Comparison of ENCODE assay signal across 9 mouse cellular contexts in genomic region chr5:37874784-37875281, GRCm38 (mm10). TPM values are rescaled to one million over a fixed set of nuclear protein-coding genes. Genes with fewer than 3 reads are reported as not detected.
A peak's percentile ranks its signal among the peaks of the same experiment; 100 is the strongest.
DNase-seq lines count a peak whose midpoint lies in the region; ATAC-seq lines count a peak whose summit lies in the region.
"Had no signal": no experiment of that assay in that cellular context is flagged by ENCODE, and none has a peak within 500 bp of the region (broad histone marks: within the 10 kb centered on the region; RNA-seq: fewer than 3 reads in every experiment).

No protein-coding gene starts in this region.

- no peaks in the 10 kb centered on the region for H3K4me1 ChIP-seq in kidney, embryonic 14.5 days (ENCODE audit: control insufficient read depth, insufficient read depth, low read length)
- no peaks in the 10 kb centered on the region for H3K4me1 ChIP-seq in forebrain, embryonic 12.5 days
- H3K4me1 ChIP-seq: forebrain, embryonic 13.5 days had no signal

- no peaks in the 10 kb centered on the region for H3K36me3 ChIP-seq in kidney, embryonic 14.5 days (ENCODE audit: control insufficient read depth, insufficient read depth, low read length)
- no peaks in the 10 kb centered on the region for H3K36me3 ChIP-seq in forebrain, embryonic 12.5 days (replicated peaks)

- H3K27me3 ChIP-seq in kidney, embryonic 14.5 days (ENCODE audit: control insufficient read depth, insufficient read depth, low read length) = no peaks in the 10 kb centered on the region
- peaks cover 27% of the 10 kb centered on the region; the same call in 1 of the 2 replicates for H3K27me3 ChIP-seq in forebrain, embryonic 12.5 days

- no peak overlapping the region for H3K9ac ChIP-seq in kidney, embryonic 14.5 days (ENCODE audit: low read depth, low read length)
- no peak overlapping the region for H3K9ac ChIP-seq in forebrain, embryonic 12.5 days
- H3K9ac ChIP-seq: forebrain, embryonic 13.5 days had no signal

- H3K4me3 ChIP-seq in kidney, embryonic 14.5 days (ENCODE audit: low read length) = no peak overlapping the region
- no peak overlapping the region for H3K4me3 ChIP-seq in forebrain, embryonic 12.5 days (replicated peaks)
- H3K4me3 ChIP-seq: forebrain, embryonic 13.5 days had no signal

- H3K4me2 ChIP-seq in kidney, embryonic 14.5 days (replicated peaks; ENCODE audit: low read depth, low read length) = no peak overlapping the region
- H3K4me2 ChIP-seq in forebrain, embryonic 12.5 days = no peak overlapping the region
- H3K4me2 ChIP-seq: forebrain, embryonic 13.5 days had no signal

- WGBS in kidney, embryonic 14.5 days = 82% methylated on average over 6 of the region's 6 CpGs
- 79% methylated on average over 6 of the region's 6 CpGs for WGBS in forebrain, embryonic 12.5 days

- intact Hi-C loops in heart, postnatal 10 days (cut with DNase I) = no loop called here

- no peak overlapping the region for H3K27ac ChIP-seq in kidney, embryonic 14.5 days (ENCODE audit: low read depth, low read length)
- H3K27ac ChIP-seq in forebrain, embryonic 12.5 days = no peak overlapping the region
- H3K27ac ChIP-seq: forebrain, embryonic 13.5 days had no signal

- H3K9me3 ChIP-seq in kidney, embryonic 14.5 days (ENCODE audit: control insufficient read depth, low read length) = no peaks in the 10 kb centered on the region
- no peaks in the 10 kb centered on the region for H3K9me3 ChIP-seq in forebrain, embryonic 12.5 days
- H3K9me3 ChIP-seq: forebrain, embryonic 13.5 days had no signal

- peak; percentile 80 for DNase-seq in kidney, adult 18-20 months
- peak; percentile 38 for DNase-seq in Muller cell, postnatal 12 days (ENCODE audit: inconsistent ontology term)
- DNase-seq in heart, postnatal 10 days = peak; percentile 35 to 59
- DNase-seq in kidney, postnatal 36 days = peak; percentile 90 to 93
- no peak for DNase-seq in thymus, postnatal 14 days

- ATAC-seq in kidney, embryonic 14.5 days (ENCODE audit: low FRiP score, low TSS enrichment) = no peak
- no peak for ATAC-seq in frontal cortex, adult (ENCODE audit: low TSS enrichment)
- ATAC-seq in forebrain, embryonic 12.5 days (ENCODE audit: low FRiP score) = no peak
- ATAC-seq: forebrain, embryonic 13.5 days had no signal

RNA-seq across cellular contexts. Expression of gene Msx1, which starts 50.5 kb away (rescaled TPM):
- polyA plus RNA-seq in kidney, embryonic 14.5 days (2014; fragmentation: Nextera tagmentation; extraction: Ambion mirVana) = 2.6 and 3.1 TPM in 2 replicates
- total RNA-seq in heart, postnatal 10 days (2021) = 1 to 10 TPM; 5.8 to 6.2 TPM
- 40.3 and 67.9 TPM in 2 replicates for polyA plus RNA-seq in forebrain, embryonic 12.5 days (2016; fragmentation: Nextera tagmentation; extraction: Ambion mirVana)

Comparison
In these comparisons a context has a peak if more than half of its experiments do, and no peak if none do; other contexts are left out.
1. RNA of gene Msx1, which starts 50.5 kb away (polyA plus RNA-seq): 40.3 to 67.9 TPM in forebrain, embryonic 12.5 days; 2.6 to 3.1 TPM in kidney, embryonic 14.5 days; every median in the first group is over 10 times any median in the second.